Mouse (Mus musculus): ENCODE data around the gene Mtfp1. TPM values are rescaled to one million over a fixed set of nuclear protein-coding genes. Genes with fewer than 3 reads are reported as not detected.
A peak's percentile ranks its signal among the peaks of the same experiment; 100 is the strongest.

Mtfp1 gene
- polyA plus RNA-seq, 1 experiment from 2014 or later, result 15.7 TPM

DNA sequence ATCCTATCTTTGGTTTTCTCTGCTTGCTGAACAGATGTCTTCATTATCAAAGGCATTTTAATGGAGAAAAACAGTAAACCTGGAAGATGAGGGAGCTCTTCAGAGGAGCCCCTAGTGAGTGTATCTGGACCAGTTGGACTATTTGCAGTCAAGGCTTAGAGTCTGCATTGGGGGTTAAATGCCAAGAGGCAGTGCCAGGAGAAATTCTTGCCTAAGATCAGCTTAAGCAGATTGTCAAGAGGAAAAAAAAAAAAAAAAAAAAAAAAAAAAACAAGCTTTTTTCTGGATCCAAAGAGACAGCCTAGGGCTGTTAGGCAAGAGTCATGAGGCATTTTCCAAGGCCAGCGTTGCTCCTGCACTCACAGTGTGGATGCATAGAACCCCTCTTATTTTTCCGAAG, 47.5 kb downstream of the Mtfp1 start:
- no peak for ATAC-seq

DNA sequence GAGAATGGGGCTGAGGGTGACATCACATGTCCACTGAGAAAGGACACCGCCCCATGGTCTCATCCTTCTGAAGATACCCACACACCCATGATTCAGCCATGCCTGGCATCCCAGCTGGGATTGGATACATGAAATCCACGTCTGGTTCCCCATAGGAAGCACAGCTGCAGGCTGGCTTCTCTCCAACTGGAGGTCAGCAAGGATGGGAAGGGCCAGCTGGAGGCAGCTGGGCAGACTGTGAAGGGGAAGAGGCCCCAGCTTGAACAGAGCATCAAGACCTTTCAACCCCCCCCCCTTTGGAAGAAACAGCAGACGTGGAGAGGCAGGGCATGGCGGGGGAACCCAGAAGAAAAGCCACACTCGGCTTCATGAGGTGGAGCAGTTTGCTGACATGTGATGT, 48.7 kb downstream of the Mtfp1 start:
- no peaks in the 10 kb centered on the region for H3K9me3 ChIP-seq (ENCODE audit: control insufficient read depth, low read length)
- H3K4me1 ChIP-seq (ENCODE audit: control insufficient read depth, insufficient read depth, low read depth, low read length), result no peaks in the 10 kb centered on the region
- H3K27me3 ChIP-seq (replicated peaks; ENCODE audit: control insufficient read depth, insufficient read depth, low read length), result no peaks in the 10 kb centered on the region
- no peak overlapping the region for H3K4me2 ChIP-seq (ENCODE audit: low read length)
- no peak overlapping the region for H3K27ac ChIP-seq (ENCODE audit: low read depth, low read length)
- no peak overlapping the region for H3K9ac ChIP-seq (ENCODE audit: low read depth, low read length)
- no peak for ATAC-seq
- no peaks in the 10 kb centered on the region for H3K36me3 ChIP-seq (ENCODE audit: control insufficient read depth, insufficient read depth, low read length)
- WGBS, result 64% methylated on average over 5 of the region's 5 CpGs
- no peak overlapping the region for H3K4me3 ChIP-seq (ENCODE audit: low read length)

More for the DNA sequence above, 47.5 kb downstream of the Mtfp1 start:
- H3K36me3 ChIP-seq (ENCODE audit: control insufficient read depth, insufficient read depth, low read length), result no peaks in the 10 kb centered on the region
- 97% methylated on average over 2 of the region's 2 CpGs for WGBS
- no peak overlapping the region for H3K4me2 ChIP-seq (ENCODE audit: low read length)
- H3K27ac ChIP-seq (ENCODE audit: low read depth, low read length), result no peak overlapping the region
- H3K4me1 ChIP-seq (ENCODE audit: control insufficient read depth, insufficient read depth, low read depth, low read length), result no peaks in the 10 kb centered on the region
- H3K9me3 ChIP-seq (ENCODE audit: control insufficient read depth, low read length), result no peaks in the 10 kb centered on the region
- H3K4me3 ChIP-seq (ENCODE audit: low read length), result no peak overlapping the region
- H3K27me3 ChIP-seq (replicated peaks; ENCODE audit: control insufficient read depth, insufficient read depth, low read length), result no peaks in the 10 kb centered on the region
- no peak overlapping the region for H3K9ac ChIP-seq (ENCODE audit: low read depth, low read length)

GRCm38 (mm10) chr11:4043081-4043480, 52.2 kb downstream of the Mtfp1 start:
- Histone ChIP-seq H3K9ac (ENCODE audit: low read depth, low read length) (no peak overlapping the region), H3K4me1 (ENCODE audit: control insufficient read depth, insufficient read depth, low read depth, low read length) (no peaks in the 10 kb centered on the region), H3K9me3 (ENCODE audit: control insufficient read depth, low read length) (no peaks in the 10 kb centered on the region), H3K27ac (ENCODE audit: low read depth, low read length) (no peak overlapping the region), H3K27me3 (replicated peaks; ENCODE audit: control insufficient read depth, insufficient read depth, low read length) (no peaks in the 10 kb centered on the region), H3K4me2 (ENCODE audit: low read length) (no peak overlapping the region), H3K36me3 (ENCODE audit: control insufficient read depth, insufficient read depth, low read length) (no peaks in the 10 kb centered on the region), H3K4me3 (ENCODE audit: low read length) (no peak overlapping the region)
- WGBS, result 96% methylated on average over 7 of the region's 7 CpGs
- ATAC-seq, result no peak

Small RNA genes within 50 kb of the gene (microRNA-seq; reads per million reads assigned to microRNA genes)
- gene Mir3060, result 5.4 reads per million, percentile 18 among the genes with 10 or more reads in this experiment

Other genes with a start within 250 kb of the Mtfp1 start
- gene Osbp2, start 231.5 kb downstream of the Mtfp1 start, polyA plus RNA-seq (2015; fragmentation: Nextera tagmentation; extraction: Ambion mirVana), result 34.8 and 36.2 TPM in 2 replicates
- 0.62 and 0.88 TPM in 2 replicates for gene 4921536K21Rik, start 200.3 kb downstream of the Mtfp1 start, polyA plus RNA-seq (2015; fragmentation: Nextera tagmentation; extraction: Ambion mirVana)
- 30.0 and 30.5 TPM in 2 replicates for gene Dusp18, start 200.2 kb downstream of the Mtfp1 start, polyA plus RNA-seq (2015; fragmentation: Nextera tagmentation; extraction: Ambion mirVana)
- gene Slc35e4, start 180.8 kb downstream of the Mtfp1 start, polyA plus RNA-seq (2015; fragmentation: Nextera tagmentation; extraction: Ambion mirVana), result 20.5 and 22.2 TPM in 2 replicates
- gene Tcn2, start 163.3 kb downstream of the Mtfp1 start, polyA plus RNA-seq (2015; fragmentation: Nextera tagmentation; extraction: Ambion mirVana), result 29.9 and 30.8 TPM in 2 replicates
- gene Pes1, start 131.5 kb downstream of the Mtfp1 start, polyA plus RNA-seq (2015; fragmentation: Nextera tagmentation; extraction: Ambion mirVana), result 52.4 and 55.3 TPM in 2 replicates
- gene 4930556J24Rik, start 118.7 kb downstream of the Mtfp1 start, polyA plus RNA-seq (2015; fragmentation: Nextera tagmentation; extraction: Ambion mirVana), result not detected in 2 replicates
- gene Gal3st1, start 111.8 kb downstream of the Mtfp1 start, polyA plus RNA-seq (2015; fragmentation: Nextera tagmentation; extraction: Ambion mirVana), result 11.3 and 11.6 TPM in 2 replicates
- not detected in 2 replicates for gene Sec14l4, start 64.0 kb downstream of the Mtfp1 start, polyA plus RNA-seq (2015; fragmentation: Nextera tagmentation; extraction: Ambion mirVana)
- 0.76 and 1.2 TPM in 2 replicates for gene Sec14l3, start 30.6 kb downstream of the Mtfp1 start, polyA plus RNA-seq (2015; fragmentation: Nextera tagmentation; extraction: Ambion mirVana)
- gene Sec14l2, start 28.0 kb upstream of the Mtfp1 start, polyA plus RNA-seq (2015; fragmentation: Nextera tagmentation; extraction: Ambion mirVana), result 6.6 and 7.0 TPM in 2 replicates
- 50.0 and 52.4 TPM in 2 replicates for gene Rnf215, start 39.8 kb upstream of the Mtfp1 start, polyA plus RNA-seq (2015; fragmentation: Nextera tagmentation; extraction: Ambion mirVana)
- 9.1 and 10.9 TPM in 2 replicates for gene Ccdc157, start 64.8 kb upstream of the Mtfp1 start, polyA plus RNA-seq (2015; fragmentation: Nextera tagmentation; extraction: Ambion mirVana)
- 38.7 and 52.4 TPM in 2 replicates for gene Sf3a1, start 64.9 kb upstream of the Mtfp1 start, polyA plus RNA-seq (2015; fragmentation: Nextera tagmentation; extraction: Ambion mirVana)
- 37.6 and 41.0 TPM in 2 replicates for gene Tbc1d10a, start 91.3 kb upstream of the Mtfp1 start, polyA plus RNA-seq (2015; fragmentation: Nextera tagmentation; extraction: Ambion mirVana)
- 6.7 and 7.4 TPM in 2 replicates for gene Castor1, start 122.8 kb upstream of the Mtfp1 start, polyA plus RNA-seq (2015; fragmentation: Nextera tagmentation; extraction: Ambion mirVana)
- not detected in 2 replicates for gene Osm, start 141.0 kb upstream of the Mtfp1 start, polyA plus RNA-seq (2015; fragmentation: Nextera tagmentation; extraction: Ambion mirVana)
- 0.05 TPM in 1 of 2 replicates, not detected in the other for gene Lif, start 162.1 kb upstream of the Mtfp1 start, polyA plus RNA-seq (2015; fragmentation: Nextera tagmentation; extraction: Ambion mirVana)